Mouse (Mus musculus) ovary, postnatal 36 days (tissue): ENCODE results near the gene Gm37240.
"Not testable (repeated sequence)": the region's sequence is repeated elsewhere in the genome, so short reads cannot be mapped to it uniquely, and the experiment has no call there.

ENCODE experiments used
- DNase-seq: peaks from one replicate; pipeline ENCODE4 v3.0.0; 2022; ENCODE audit warnings: low spot score, mixed read lengths

Gm37240 gene

DNA sequence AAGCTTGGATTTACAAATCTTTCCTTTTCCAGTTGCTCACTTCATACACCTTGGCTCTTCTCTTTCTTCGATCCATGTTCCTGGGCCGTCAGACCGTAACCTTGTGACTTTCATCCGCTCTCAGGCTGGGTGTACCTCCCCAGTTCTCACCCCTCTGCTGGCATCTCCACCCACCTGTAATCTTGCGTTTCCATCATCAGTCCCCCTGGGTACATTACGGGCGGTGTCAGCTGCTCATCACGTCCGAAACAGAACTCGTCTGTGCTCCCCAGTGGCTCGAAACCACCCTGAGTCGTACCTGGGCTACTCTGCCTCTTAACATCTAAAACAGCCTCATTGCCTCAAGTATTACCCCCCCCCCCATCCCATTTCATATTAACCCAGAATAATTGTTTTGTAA is 1215.2 kb downstream of the Gm37240 start:
- DNase-seq, result no peak

DNA sequence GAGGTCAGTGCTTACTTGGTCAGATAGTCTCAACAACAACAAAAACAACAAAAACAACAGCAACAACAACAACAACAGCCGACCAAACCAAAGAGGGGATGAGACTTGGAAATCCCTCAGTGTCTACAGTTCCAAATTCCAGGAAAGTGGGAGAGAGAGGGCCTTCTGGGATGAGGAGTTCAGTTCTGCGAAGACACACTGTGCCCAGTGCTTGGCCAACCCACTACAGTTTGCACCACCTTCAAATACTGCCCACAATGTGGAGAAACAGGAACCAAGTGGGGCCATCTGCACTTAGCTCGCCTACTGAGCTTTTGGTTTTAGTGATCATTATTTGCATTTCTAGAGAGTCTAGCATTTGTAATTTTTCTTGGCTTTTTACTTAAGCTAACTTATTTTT is 1218.4 kb downstream of the Gm37240 start:
- no peak for DNase-seq

DNA sequence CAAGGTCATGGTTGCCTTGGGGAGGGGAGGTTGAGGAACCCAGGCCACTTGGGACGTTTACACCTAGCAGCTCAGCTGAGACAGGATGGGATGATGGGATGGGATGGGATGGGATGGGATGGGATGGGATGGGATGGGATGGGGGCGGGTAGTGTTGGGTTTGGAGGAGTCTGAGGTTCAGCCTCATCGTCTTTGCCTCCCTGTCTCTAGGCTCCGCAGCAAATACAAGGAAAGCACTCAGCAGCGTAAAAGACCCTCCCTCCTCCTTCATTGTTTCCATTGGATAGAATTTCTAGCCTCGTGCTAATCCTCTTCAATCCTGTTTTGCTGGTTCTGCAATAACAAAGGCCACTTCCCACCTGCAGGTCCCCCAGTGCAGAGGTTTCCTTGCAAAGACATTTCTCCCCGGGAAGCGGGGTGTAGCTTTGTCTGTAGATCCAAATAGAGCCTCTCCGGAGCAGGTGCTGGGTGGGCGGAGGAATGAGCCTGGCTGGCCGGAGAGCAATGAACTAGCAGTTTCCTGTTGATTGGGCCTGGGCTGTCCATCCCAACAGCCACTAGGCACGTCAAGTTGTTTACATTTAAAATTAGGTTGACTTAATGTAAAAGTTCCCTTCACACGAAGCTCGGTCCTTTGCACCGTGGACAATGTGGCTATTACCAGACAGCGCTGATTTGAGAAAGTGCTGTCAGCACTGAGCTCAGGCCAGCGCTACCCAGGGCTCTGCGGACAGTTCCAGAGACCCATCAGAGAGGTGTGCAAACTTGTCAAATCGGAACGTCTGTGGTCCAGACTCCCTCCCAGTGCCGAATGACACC is 1221.9 kb downstream of the Gm37240 start:
- DNase-seq, result no peak

DNA sequence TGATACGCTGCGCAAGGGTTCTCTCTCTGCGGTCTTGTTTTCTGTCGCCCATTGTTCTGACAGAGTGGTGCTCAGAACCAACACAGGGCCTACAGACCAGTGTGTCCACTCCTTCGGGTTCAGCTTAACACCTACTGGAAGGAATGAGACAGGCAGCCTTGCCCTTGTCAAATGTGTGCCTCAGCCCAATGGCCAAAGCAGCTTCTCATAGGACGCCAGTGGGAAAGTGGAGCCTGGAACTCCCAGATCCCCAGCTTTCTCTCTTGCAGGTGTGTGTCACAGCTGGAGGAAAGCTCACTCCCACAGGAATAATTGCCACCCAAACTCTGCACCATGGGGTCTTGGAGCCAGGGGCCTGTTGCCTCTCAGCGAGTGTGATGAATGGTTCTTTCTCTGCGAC is 1222.6 kb downstream of the Gm37240 start:
- no peak for DNase-seq

DNA sequence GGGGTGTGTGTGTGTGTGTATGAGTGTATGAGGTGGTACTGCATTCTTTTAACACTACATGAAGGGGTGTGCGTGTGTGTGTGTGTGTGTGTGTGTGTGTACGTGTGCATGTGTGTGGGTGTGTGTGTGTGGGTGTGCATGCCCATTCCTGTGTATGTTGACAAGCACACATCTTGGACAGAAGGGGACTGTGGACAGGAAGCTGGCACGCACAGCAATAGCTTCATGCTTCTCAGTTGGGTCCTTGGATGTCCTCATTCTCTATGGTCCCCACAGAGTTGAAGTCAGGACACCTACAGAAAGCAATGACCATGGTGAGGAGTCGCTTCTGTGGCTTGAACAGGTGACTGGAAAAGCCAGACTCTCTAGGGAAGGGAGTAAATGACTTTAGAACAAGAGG is 1223.5 kb downstream of the Gm37240 start:
- no peak for DNase-seq

DNA sequence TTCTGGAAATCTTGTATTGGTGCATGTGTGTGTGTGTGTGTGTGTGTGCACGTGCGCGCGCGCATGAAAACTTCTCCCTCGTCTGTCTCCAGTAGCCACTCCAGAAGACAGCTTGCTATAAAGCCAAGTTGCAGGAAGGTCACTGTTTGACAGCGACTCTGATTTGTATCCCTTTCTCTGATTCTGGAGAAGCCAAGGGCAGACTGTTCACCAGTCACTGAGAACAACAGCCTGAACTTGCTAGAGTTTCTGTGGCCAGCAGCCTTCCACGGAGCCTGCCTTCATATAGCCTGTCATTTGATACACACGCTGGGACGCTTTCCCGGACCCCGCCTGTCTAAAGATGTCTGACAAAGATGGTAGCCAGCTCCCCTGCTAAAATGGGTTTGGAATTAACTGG is 1224.2 kb downstream of the Gm37240 start:
- no peak for DNase-seq

DNA sequence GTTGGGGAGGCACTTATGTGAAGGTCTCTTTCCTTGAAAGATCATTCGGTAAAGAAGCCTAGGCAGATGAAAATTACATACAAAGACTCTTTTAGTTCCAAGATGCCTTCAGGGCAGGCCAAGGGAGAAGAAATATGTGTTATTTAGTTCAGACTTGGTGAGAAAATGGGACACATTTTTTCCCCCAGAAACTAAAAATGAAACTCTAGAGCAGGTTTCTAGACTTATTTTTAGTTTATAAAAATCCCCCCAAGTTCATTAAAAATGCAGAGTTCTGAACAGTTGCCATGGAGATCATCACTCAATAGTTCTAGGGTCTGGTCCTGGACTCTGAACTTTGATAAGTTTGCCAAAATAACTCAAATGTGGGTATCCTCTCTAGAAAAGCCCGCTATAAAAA is 1226.9 kb downstream of the Gm37240 start:
- DNase-seq, result no peak

DNA sequence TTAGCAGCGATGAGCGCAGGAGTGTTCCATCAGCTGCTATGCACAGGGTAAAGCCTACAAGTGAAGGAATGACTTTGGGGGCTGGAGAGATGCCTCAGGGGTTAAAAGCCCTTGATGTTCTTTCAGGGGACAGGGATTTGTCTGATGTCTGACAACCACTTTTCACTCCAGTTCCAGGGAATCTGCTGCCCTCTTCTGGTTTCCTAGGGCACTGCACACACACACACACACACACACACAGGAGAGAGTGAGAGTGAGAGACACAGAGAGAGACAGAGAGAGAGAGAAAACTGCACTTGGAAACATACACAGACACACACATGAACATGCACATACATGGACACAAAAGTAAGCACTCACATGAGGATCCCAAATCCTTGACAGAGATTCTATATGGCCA is 1228.4 kb downstream of the Gm37240 start:
- DNase-seq, result no peak

DNA sequence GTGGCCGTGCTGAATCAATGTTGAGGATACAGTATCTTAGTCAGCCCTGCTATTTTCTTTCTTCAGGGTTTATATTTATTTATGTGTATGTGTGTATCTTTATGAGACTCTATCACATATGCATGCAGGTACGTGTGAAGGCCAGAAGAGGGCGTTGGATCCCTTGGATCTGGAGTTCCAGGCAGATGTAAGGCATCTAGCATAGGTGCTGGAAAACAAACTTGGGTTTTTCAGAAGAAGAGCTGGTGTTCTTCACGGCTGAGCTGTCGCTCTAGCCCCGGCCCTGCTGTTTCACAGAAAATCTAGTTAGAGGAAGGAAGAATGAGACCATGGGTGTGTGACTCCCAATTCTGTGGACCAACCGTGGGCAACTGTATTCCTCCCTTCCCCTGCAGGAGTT is 1229.3 kb downstream of the Gm37240 start:
- no peak for DNase-seq

DNA sequence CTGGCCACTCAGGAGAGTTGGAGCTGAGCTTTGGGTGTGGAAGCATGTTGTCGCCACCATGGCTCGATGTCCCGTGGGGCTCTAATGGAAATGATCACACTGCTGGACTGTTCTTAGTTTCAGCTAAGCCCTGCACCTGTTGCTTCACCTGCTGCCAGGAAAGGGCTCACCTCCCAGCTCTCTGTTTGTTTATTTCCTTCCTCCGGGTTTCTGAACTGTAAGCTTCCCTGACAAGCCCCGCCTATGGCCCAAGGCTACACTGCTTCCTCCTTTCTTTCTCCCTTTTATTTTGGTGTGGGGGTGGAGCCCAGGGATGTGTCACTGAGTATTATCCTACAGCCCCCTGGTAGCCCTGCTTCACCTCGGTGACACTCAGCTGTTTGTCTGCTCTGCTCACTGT is 1230.1 kb downstream of the Gm37240 start:
- no peak for DNase-seq

DNA sequence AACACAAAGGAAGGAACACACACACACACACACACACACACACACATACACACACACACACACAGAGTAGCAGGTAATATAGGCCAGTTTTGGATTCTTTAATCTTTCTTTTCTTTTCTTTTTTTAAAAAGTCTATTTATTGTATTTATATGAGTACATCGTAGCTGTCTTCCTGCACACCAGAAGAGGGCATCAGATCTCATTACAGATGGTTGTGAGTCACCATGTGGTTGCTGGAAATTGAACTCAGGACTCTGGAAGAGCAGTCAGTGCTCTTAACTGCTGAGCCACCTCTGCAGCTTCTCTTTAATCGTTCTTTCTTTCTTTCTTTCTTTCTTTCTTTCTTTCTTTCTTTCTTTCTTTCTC is 1231.5 kb downstream of the Gm37240 start:
- not testable (repeated sequence) for DNase-seq

DNA sequence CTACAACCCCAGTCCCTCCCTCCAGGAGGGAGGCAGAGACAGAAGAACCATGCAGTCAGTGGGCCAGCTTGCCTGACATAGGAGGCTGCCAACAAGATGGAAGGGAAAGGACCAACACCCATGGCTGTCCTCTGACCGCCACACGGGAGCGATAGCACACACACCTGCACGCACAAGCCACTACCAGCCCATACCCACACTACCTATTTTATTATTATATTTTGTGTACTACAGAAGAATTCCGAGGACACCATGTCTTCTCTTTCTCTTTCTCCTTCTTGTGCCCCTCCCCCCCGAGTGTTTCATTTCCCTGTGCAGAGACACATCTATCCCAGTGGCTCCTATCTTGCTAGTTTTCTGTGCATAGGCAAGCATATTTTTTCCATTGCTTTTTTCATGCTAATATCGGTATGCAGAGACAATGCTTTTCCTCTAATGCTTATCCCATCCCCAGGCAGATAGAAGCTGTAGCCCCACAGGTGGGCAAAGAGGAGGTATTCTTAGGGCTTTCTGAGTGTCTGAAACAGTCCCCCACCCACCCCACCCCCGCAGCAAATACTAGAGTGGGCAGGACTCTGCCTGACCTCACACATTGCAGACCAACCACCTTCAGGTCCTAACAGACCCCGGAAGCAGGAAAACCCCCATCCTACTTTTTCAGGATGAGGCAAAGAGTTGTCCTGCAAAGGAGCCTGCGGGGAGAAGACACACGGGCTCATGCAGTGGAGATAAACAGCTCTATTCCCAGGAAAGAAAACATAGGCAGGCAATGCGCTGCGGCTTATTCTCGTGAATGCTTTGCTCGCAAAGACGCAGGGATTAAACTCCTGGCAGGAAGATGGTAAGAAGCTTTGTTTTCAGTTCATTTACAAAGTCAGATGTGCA is 1232.2 kb downstream of the Gm37240 start:
- no peak for DNase-seq

DNA sequence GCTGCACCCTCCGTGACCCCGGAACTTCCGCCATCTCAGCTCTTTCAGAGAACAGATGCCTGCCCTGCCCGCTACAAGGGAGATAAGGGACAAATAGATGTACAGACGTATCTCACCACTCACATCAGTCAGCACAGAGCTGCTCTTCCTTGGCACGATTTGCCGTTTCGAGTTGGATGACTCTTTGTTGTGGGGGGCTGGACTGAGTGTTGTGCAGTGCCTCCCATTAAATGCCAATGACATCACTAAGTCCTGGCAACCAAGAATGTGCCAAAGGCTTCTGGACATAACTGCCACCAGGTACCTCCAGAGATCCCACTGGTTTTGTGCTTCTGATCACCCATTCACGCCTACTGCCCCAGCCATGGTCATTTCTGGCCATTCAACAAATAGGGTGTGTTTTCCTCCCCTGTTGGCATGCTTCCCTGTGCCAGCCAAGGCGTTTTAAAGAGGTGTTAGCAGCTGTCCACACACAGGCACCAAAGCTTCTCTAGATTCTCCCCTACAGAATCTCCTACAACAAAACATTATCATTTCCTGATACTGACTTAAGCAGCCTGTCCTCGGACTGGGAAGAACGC is 1233.0 kb downstream of the Gm37240 start:
- DNase-seq, result no peak

DNA sequence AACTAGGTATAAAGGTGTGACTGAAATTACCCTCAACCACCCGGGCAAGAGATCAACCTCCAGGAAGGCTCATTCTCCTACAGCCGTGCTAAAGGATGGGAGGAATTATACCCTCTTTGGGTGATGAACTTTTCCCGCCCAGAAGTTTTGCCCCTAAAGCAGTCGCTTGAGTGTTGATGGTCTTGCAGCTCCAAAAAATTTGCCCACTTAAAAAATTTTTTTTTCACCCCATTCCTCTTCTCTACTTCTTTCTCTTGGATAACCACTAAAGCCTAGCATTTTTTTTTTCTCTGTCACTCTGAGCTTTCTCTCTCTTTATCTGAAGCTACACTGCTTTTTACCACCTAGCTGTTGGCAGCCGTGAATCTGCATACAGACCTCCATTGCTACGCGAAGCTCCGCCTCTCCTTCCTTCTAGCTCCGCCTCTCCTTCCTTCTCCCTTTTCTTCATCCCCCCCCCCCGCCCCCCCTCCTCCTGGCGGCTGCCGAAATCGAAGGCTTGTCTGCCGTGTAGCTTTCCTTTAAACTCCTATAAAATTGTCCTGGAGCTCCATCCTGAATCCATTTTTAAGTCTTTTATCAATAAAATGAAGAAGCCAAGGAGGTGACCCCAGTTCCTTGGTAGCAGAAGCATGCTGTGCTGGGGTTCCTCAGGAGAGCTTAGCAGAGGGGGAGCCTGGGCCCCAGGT is 1233.6 kb downstream of the Gm37240 start:
- no peak for DNase-seq

DNA sequence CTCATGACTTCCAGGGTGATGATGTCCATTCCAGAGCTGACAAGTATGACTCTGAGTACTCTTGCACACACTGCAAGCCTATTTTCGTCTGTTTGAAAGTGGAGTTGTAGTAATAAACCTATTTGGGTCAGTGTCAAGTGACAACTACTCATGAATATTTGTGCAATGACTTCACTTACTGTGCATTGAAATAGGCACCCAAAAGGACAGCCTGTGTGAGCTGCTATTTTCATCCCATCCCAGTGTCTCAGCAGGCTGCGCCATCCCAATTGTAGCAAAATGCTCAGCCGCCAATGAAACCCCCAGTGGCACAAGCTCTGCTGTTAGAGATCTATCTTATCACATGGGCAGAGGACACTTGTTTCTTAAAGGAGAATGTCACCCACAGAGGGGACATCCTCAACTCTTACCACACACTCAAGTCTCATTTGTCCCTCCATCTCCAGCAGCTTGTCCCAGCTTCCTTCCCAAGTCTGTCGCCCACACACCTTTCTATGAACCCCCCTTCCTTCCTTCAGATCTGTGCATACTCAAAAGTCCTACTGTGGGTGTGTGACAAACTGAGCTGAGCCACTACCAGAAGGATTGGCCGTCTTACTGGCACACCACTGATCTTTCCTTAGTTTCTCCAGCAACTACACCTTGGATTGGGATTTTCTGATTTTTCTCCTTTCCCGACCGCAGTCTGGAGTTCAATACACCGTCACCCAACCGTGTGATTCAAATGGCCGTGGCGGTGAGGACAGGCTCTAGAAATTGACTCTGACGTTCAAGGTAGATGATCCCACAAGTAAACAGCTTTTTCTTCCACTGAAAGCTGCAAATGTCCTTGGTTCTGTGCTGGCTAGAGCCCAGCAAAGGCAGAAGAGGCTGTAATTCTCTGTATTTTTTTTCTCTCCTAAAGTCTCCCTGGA is 1234.4 kb downstream of the Gm37240 start:
- DNase-seq, result no peak

DNA sequence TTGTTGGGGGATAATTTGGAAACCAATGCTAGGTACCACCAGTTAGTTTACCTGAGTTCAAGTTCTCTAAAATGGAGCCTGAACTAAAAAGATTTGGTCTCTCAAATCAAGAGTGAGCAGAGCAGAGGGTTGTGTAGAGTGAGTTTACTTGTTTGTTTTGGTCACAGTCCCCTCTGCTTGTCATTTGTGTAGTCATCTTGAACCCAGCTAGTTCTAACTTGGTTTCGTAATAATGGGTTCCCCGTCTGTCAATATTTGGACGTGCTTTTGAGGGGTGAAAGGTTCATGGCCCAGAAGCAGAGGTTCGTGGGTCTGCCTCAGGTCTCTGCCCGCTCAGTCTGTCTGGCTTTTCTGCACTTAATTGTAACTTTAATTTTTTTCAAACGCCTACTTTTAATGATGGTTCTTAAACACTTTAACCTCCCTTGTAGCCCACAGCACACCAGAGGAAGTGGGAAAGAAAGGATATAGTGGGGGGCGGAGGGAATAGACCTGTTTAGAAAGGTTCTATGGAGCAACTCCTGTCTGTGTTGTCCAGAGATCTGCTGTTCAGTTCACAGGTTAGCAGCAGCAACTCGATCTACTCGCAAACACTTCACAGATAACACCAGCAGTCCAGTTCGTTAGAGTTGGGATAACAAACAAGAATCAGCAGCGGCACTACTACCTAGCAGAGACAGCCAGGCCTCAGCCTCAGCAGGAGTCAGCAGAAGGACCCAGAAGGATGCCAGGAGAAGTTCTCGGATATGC is 1237.6 kb downstream of the Gm37240 start:
- no peak for DNase-seq

DNA sequence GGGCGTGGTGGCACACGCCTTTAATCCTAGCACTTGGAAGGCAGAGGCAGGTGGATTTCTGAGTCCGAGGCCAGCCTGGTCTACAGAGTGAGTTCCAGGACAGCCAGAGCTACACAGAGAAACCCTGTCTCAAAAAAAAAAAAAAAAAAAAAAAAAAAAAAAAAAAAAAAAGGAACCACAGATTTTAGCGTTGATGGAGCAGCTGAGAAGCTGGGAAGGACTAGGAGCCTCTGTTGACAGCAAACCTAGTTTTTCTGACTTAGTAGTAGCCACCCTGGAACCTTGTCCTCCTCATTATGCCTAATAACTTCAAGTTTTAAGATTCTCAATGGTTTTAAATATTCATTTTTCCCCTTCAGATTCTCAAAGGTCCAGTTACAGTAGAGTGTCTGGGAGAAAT is 1239.2 kb downstream of the Gm37240 start:
- DNase-seq, result not testable (repeated sequence)

DNA sequence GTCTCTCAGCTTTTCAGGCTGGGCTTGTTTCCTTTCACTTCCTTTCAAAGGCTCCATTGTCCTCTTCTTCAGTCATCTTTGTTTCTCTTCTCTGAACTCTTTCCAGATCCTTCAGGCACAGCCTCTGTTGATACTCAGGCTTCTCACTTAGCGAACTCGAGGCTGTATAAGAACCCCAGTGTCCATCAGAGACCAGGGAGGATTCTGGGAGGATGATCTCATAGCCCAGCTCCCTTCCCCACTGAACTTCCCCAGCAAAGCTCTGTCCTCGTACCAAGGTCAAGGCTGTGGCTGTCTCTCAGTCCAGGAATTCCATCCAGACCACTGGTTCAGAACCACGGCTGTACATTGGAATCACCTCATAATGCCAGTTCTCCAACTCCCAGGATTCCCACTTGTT is 1239.7 kb downstream of the Gm37240 start:
- no peak for DNase-seq

DNA sequence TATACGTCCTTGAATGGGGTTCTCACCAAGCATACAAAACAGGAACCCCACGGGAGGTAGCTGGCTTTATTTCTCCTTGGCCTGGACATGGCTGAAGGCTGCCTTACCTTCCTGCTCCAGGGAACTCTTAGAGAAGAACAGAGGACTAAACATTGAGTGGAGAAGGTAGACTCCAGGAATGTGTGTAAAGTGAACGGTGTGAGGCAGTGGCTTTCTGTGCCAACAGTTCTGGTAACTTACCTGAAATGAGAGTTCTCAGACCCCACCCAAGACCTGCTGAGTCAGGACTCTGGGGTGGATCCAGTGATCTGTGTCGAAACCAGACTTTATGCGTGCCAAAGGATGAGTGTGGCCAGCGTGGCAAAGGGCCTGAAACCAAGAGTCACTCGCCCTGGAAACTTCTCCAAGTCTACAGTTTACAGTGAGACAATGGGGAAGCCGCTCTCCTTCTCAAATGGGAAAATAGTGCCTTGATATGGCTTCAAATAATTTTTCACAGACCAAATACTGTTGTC is 1240.9 kb downstream of the Gm37240 start:
- no peak for DNase-seq

DNA sequence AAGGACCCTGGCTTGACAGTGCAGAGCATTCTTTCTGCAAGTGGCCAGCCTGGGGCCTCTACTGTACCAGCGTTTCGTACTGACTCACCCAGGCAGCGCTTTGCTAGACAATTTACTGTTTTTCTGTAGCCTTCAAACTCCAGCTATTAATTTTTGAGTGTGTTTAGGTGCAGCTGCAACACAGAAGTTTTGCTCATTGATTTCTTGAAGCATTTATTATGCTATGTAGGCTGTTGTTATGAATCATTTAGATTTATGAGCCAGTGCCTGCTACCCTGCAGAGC is 1241.4 kb downstream of the Gm37240 start:
- DNase-seq, result no peak
